Mouse (Mus musculus) frontal cortex, adult (tissue): ENCODE measurements at regions not wholly inside any gene's neighbourhood (a gene's known extent, or its start where the extent isn't known, plus 50 kb on each side); places are given as distances from the start of the nearest gene placed in this dataset.

Experiments
- ATAC-seq: cut with Nextera tagmentation; 2 replicates; pipeline ENCODE4 v1.9.2; 2017; ENCODE audit warnings: mild to moderate bottlenecking, moderate library complexity, mixed read lengths; ENCODE audit not compliant: low TSS enrichment

GRCm38 (mm10) chr16:29706996-29707395 lies 127.9 kb downstream of the Opa1 start:
- no peak for ATAC-seq

DNA sequence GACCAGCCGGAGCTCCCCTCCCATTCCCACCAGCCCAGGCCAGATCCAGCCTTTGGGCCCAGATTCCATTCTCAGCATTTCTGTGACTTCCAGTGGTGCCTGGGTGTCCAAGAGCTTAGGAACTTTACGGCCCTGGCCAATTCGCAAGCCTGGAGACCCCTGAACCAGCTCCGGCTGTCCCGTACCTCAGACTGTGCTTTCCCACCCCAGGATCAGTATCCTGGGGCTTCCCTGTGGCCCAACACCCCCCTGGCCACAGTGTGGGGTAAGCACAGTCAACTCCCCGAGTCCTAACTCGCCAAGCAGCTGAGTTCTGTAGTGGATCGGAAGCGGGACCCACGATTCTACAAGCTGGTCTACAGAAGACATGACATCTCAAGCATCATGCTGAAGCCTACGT lies 128.5 kb downstream of the Opa1 start:
- ATAC-seq: no peak

GRCm38 (mm10) chr16:29709072-29709471 lies 129.9 kb downstream of the Opa1 start:
- no peak for ATAC-seq

DNA sequence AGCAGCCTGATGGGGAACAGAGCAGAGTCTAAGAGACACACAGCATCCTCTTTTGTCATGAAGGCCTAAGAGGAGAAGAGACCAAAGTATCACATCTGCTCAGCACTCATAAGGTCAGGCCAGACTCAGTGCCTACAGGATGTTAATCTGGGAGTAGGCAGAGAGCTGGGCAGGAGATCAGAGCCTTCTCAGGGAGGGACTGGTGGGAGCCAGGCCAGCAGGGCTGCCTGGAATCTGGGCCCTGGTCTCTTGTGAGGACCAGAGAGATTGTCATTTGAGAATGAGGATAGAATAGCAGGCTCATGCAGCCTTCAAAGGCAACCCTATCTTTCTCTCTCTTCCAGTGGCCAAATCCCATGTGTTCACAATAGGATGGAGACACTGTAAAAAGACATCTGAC lies 132.3 kb downstream of the Opa1 start:
- ATAC-seq: no peak

- ATAC-seq: no peak
Measured at GRCm38 (mm10) chr16:29711912-29712681, 133.0 kb downstream of the Opa1 start.

DNA sequence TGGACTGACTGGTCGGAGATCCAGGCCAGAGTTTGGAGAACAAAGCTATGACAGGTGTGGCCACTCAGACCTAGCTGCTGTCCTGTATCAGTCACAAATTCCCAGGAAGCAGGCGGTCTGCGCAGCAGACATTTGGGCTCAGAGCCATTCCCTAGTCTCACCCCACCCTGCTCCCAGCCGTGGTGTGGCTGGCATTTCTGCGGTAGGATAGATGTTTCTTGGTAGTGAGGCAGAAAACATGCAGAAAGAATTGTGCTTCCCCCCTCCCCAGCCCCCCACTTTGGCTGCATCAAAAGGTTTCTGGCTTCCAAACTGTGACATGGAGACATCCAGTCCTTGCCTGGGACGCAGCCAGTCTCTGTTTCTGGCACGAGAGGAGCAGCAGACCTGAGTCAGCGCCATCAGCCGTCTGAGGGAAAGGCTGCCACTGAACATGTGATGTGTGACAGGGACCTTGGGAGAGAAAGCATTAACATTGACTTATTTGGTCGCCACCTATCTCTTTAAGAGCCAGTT lies 135.5 kb downstream of the Opa1 start:
- ATAC-seq: peak; percentile 64; the same call in 1 of the 2 replicates

GRCm38 (mm10) chr16:29718965-29719364 lies 139.8 kb downstream of the Opa1 start:
- no peak for ATAC-seq

DNA sequence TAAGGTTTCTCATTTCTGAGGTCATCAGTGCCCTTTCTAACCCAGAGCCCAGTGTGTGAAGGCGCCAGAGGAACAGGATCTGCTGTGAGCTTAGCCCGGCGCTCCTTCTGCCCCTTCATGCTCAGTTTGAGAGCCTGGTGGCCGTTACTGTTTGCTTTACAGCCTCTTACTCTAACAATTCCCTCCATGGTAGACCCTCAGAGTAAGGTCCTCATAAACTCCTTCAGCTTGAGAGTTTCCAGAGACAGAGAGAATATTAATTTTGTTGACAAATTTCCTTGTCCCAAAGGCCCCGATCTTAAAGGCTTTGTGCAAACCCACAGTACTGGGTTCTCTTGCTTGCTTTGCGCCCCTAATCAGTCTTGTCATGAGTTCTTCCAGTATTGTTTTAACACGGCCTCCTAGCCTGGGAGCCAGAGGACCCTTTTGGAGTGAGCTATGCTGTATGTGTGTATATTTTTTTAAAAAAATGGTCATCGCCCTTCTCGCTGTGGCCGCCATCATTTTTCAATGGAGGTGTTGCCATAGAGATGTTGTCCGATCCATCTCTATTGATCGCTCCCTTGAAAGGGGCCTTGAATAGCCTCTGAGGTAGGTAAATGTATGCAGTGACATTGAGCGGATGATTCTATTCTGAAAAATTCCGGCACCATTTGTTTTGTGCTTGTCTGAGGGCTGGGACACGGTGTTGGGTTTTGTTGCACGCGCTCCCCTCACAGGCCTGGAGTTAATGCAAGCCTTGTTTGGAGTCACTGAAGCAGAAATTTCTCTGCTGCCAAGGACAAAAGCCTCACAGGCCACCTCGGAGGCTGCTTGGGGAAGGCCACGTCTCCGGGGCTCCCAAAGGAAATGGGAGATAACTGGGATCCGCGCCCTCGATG lies 140.7 kb downstream of the Opa1 start:
- ATAC-seq: no peak

DNA sequence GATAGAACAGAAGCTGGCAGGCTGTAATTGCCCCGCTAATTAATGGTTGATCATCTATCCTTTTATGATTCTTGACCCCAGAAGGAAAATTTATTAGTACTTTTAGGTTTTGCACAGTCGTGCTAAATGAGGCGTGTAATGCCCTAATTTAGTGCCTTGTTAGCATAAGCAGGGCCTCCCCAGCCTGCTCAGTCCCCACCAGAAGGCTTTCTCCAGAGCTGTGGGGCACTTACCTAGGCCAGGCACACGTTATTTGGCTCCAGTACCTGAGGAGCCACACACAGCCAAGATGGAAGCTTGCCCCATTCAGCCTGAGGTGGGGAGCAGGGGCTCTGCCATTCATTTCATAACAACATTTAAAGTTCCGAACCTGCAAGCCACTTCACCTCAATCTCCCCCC lies 146.0 kb downstream of the Opa1 start:
- no peak for ATAC-seq

DNA sequence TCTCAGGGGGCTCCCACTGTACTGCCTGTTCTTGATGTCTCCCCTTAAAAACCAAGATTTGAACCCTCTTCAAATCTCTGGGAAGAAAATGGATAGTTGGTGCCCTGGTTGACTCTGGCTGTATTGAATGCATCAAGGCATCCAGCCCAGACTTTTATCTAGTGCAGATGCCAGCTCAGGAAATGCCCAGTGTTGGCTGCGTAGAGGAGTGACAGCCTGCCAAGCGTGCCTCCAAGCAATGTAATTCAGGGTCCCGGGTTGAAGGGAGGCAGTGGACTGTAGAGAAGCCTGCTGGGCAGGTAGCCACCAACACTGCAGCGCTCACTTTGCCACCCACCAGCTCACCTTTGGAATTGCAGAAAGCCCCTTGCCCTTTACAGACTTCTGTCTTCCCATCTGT lies 146.4 kb downstream of the Opa1 start:
- ATAC-seq: no peak

- ATAC-seq: no peak
Measured at GRCm38 (mm10) chr16:29727397-29727796, 148.3 kb downstream of the Opa1 start.

DNA sequence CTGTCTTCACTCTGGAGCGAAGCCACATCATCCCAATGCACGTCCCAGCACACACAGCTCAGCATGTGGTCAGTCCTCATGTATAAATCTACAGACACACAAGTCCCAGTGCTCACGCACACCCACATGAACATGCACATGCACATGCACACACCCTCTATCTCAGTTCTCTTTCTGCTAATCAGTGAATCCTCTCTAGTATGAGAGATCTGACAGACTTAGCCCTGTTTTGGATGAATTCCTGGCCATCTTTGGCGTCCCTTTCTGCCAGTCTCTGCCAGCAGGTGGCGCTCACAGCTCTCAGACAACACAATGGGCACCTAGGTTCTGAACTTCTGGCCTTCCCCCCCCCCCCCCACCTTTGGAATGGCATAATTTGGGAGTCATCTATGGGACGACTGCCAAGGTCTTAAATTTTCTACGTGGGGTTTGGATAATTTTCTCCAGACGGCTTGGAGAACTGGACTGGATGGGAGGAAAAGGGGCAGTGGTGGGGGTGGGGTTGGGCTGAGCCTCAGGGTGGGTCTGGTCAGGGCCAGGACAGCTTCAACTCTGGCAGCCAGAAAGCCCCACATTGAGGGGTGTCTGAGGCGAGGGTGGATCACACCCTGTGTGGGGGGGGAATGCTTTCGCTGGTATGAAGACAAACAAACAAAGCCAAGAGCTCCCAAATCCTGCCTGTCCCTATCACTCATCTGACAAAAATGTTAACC lies 149.8 kb downstream of the Opa1 start:
- peak; percentile 34; the same call in 1 of the 2 replicates for ATAC-seq

GRCm38 (mm10) chr16:29730010-29730409 lies 150.9 kb downstream of the Opa1 start:
- no peak for ATAC-seq

DNA sequence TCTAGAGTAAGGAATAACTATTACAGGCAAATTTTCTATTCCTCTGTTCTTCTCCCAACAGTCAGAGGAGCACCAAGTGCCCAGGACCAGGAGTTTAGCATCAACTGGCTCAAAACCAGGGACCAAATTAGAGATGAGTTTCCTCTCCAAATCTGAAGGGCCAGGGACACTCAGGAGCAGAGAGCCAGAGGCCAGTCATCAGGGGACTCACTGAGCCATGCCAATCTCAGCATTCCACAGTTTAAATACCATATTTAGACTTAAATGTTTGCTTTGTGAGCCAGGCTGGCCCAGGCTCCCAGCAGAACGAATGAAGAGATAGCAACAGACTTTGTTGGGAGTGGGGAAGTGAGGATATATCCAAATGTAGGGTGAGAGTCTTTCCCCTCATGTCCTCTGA lies 153.8 kb downstream of the Opa1 start:
- no peak for ATAC-seq

DNA sequence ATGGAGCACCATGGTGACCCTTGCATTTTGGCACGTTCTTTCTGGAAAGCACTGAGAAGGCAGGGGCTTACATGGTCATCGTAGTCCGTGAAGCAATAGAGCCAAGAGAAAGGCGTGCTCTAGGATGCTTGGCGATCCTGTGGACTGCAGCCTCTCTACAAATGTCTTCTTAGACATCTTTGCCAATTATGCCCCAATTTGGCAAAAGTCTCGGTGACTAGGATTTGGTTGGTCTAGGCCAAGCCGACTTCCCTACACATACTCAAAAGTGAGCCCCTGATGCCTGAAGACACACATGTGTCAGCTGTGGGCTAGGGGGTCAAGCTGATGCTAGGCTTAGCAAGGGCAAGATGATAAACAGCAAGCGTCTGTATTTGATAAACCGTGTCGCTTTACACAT lies 154.7 kb downstream of the Opa1 start:
- no peak for ATAC-seq

DNA sequence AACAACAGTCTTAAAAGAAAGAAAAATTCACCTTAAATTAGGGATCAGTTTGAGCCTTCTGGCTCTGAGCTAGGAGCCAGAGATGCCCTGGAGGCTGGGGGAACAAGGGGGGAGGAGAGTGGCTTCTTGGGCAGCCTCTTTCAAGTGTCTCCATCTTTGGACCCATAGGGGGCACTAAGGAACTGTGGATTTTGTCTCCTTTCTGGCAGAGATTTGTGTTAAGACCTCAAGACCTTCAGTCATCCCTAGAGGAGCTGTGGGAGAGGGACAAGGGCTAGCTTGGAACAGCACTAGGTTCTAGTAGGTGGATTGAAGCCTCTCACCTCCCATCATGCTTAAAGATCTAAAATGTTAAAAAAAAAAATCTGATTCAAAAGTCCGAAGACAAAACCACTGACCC lies 155.2 kb downstream of the Opa1 start:
- peak; percentile 85 for ATAC-seq

DNA sequence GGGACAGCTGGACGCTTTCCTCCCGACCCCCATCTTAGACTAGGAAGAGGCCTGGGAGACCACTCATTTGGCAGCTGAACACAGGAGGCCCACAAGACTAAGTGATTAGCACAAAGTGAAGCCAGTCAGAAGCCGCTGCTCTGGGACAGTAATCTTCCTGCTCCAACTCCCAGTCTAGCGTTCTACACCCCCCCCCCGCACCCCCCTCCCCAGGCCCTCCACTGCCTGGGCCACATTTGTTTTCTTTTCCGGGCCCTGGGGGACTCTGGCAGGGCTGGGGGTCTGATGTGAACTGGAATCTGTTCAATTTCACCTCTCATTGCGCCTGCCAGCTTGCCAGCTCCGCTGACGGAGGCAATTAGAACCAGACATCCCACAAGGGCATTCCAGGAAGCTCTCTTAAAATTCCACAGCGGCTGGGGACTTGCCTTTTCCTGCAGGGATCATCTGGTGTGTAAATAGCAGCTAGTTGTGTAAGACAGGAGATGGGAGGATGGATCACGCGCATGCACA lies 155.7 kb downstream of the Opa1 start:
- ATAC-seq: 0 out of 2 replicates have a peak, but pooled peaks have one; percentile 51

DNA sequence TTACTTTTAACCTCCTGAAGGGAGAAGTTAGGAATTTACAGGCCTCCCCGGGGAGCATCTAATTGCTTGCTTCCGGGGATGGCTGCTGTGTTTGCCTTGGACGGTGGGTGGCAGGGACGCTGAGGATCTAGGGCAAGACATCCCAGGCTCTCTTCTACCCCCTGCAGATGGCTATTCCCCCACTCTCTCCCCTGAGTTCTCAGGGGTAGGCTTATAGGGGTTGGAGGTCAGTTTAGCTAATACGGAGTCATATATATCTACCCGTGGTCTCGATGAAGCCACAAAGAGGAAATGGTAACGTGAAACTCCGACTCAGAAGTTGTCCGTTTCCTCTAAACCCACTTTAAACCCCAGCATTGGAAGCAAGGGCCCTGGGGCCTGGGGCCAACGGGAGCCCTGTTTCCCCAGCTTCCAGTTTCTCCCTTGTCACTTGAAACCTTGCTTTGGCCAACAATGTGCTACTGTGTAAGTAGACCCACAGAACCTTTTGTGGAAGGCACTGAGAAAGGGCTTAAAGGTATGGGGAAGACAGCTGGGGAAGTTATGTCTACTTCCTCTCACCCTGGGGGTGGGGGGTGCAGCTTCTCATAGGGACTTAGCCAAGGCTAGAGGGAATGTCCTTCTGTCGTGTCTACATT lies 156.4 kb downstream of the Opa1 start:
- no peak for ATAC-seq

- no peak for ATAC-seq
Measured at GRCm38 (mm10) chr16:29736211-29736610, 157.1 kb downstream of the Opa1 start.

GRCm38 (mm10) chr16:29738075-29738474 lies 158.9 kb downstream of the Opa1 start:
- no peak for ATAC-seq

GRCm38 (mm10) chr16:29742497-29743230 lies 163.5 kb downstream of the Opa1 start:
- no peak for ATAC-seq
